Mouse (Mus musculus) heart, postnatal 10 days (tissue): Measurements from ENCODE around the gene Pde3b. TPM values are rescaled to one million over a fixed set of nuclear protein-coding genes. Genes with fewer than 3 reads are reported as not detected.
A peak's percentile ranks its signal among the peaks of the same experiment; 100 is the strongest.
"Not testable (repeated sequence)": the region's sequence is repeated elsewhere in the genome, so short reads cannot be mapped to it uniquely, and the experiment has no call there.

Experiments used
- DNase-seq, 2 experiments: peaks; one replicate each; pipeline ENCODE4 v3.0.0; 2021
- intact Hi-C: fragments of 180-260 bp; cut with DNase I; formaldehyde crosslinking; loops from one replicate; pipeline ENCODE4 v1.15.1; 2025
- total RNA-seq, 2 experiments: library from RNA; stranded (reverse); gene quantifications; 2 replicates each; pipeline ENCODE4 v1.2.3; 2021

Gene Pde3b
- total RNA-seq, 2 experiments from 2014 or later: 9.1 to 13.9 TPM

GRCm38 (mm10) chr7:114477884-114478283 lies 62.8 kb downstream of the Pde3b start:
- DNase-seq: no peak
- intact Hi-C loops: no loop called here

DNA sequence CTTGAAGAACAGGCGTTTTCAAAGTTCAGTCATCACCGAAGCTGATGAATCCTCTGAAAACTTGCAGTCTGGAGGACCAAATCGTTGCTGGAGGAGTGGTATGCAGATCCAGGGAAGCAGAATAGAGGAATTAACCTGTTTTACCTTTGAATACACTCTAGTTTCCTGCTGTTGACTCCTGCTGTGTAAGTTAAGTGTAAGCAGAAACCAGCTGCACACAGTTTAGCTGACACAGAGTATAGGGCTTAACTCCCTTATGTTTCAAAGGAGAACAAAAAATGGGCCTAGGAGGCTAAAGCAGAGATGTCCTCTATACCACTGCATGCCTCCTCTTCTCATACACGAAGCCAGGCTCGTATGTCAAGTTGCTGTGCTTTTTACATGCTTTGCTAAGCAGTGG lies 63.8 kb downstream of the Pde3b start:
- intact Hi-C loops: no loop called here
- no peak for DNase-seq

DNA sequence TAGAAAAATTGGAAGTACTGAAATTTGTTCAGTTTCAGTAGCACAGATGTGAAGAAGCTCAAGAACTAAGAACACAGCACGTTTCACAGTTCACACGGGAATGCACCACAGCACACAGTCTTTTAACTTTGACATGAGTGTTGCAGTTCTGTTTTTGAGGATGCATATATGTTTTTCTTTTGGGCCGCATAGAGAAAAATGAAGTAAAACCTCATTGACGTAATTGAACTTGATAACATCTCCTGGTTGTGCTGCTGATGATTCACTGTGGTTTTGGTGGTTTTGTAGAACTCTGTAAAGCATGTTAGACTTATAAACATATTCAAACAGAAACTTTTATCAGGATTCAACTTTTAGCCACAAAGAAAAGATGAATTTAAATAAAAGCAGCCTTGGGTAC lies 64.7 kb downstream of the Pde3b start:
- intact Hi-C loops: no loop called here
- DNase-seq: no peak

DNA sequence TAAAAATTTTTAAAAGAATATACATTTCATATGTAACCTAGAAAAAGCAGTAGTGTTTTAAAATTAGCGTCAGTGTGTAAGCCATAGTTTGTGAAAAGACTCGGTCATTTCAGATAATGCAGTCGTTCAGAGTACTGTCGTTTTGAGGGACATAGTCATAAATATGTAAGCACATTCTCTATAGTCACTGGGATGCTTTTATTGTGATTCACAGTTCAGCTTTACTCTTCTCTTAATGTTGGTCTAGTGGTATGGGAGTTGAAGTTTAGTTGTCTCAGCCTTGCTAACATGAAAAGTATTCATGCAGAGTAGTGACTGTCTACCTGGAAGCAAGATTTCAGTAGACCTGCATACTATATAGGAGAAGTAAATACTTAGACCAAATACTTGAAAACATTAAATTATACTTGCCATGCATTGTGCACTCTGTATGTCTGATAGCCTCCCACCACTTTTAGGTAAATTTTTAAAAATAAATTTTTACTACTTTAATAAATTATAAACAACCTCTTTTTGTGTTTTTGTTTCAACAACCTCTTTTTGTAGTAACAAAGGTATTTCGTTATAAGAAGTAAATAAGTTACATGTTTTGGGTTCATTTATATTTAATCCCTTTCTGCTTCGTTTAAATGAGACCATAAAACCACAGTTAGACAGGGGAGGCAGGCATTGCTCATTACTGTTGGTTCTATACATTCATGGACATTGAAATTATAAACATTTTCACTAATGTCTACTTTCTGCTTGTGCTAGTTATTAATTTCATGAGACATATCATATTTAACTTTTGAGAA lies 65.3 kb downstream of the Pde3b start:
- intact Hi-C loops: no loop called here
- no peak for DNase-seq

DNA sequence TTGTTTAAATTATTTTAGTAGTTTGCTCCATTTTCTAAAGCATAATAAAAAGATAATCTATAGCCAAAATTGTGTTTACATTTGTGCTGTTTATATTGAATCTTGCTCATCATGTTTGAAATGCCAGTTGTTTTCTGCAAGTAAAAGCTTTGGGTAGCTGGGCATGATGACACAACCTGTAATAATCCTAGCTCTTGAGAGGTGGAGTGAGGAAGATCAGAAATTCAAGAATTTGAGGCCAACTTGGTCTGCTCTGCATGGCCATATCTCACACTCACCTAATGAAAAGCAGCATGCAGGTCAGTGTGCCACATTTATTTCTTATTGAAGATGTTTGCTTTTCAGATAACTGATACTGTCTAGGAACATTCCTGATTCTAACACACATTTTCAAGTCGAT lies 65.9 kb downstream of the Pde3b start:
- intact Hi-C loops: no loop called here
- DNase-seq: no peak

DNA sequence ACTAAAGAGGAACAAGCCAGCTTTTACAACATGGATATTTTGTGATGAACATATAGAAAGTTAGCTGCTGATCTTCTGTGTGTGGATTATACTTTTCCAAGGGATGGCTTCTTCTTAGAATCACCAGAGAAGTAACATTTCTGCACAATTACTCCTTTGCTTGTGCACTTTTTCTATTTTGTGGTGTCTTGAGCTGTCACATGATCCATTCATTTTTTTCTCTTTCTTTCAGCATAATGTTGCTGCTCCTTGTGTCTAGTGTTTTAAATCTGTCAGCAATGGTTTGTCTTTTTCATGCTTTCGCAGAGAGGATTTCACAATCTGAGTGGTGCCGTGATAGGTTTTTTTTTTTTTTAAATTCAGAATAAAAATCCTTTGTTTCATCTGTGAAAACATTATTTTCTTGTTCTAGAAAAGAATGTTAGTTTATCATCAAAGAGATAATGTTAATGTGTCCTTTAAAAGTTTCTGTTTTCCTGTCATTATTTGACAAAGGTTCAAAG lies 66.4 kb downstream of the Pde3b start:
- intact Hi-C loops: no loop called here
- no peak for DNase-seq

- no peak for DNase-seq
- intact Hi-C loops: no loop called here
These were observed 77.5 kb downstream of the Pde3b start for GRCm38 (mm10) chr7:114492540-114492939.

- intact Hi-C loops: no loop called here
- no peak for DNase-seq
These were observed 79.0 kb downstream of the Pde3b start for GRCm38 (mm10) chr7:114494033-114494432.

- intact Hi-C loops: loop anchor here (2.0 to 5.0 kb wide), 5 partner anchors 136 to 318 kb away; partner anchors contain the start of genes Calcb and Psma1
- DNase-seq: no peak
These were observed 84.2 kb downstream of the Pde3b start for GRCm38 (mm10) chr7:114499293-114499692.

DNA sequence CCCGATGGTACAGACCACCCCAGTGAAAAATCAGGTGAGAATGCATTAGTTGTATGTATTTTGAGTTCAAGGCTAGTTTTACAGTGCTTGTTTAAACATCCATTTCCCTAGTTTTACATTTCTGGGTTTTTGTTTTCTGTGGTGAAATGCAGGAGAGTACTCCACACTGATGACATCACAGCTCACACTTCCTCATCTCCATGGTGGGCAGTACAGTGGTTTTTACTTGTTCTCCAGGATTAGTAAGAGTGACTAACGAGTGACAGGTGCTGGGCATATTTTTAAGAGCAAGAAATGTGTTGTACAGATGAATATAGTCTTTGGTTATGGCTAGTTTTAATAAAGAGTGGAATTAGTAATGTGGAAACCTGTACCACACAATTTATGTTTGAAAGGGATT lies 93.8 kb downstream of the Pde3b start:
- intact Hi-C loops: no loop called here
- no peak for DNase-seq

DNA sequence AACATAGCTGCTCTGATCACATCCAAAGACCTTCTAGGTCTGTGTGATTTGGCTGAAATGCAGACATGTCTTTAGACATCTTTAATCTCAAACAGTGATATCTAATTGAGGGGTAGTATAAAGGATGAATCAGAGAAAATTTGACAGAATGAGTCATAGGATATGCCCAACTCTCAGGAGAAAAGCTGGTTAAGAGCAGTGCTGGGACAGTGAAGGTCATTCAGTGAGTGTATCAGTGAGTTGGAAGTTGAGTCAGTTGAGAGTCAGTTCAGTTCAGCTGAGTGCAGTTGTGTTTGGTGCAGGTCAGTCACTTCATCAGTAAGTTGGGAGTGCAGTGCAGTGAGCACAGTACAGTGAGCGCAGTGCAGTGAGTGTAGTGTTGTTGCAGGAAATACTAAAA lies 105.0 kb downstream of the Pde3b start:
- no peak for DNase-seq
- intact Hi-C loops: no loop called here

DNA sequence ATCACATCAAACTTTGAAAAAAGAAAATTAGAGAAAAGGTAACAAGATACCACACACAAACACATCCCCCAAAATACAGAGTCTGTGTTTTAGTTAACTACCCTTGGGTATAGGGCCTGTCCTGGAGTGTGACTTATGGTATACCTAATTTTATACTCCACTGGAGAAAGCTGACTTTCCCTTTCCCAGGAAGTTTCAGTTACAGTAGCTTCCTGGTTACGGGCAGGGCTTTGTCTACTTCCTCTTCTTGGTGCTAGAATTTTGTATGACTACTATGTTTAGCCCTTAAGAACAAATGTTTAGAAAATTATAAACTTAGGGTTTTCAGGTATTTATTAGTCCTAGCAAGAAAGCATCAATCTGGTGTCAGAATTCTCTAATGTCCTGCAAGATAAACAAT lies 111.2 kb downstream of the Pde3b start:
- intact Hi-C loops: no loop called here
- DNase-seq: no peak

DNA sequence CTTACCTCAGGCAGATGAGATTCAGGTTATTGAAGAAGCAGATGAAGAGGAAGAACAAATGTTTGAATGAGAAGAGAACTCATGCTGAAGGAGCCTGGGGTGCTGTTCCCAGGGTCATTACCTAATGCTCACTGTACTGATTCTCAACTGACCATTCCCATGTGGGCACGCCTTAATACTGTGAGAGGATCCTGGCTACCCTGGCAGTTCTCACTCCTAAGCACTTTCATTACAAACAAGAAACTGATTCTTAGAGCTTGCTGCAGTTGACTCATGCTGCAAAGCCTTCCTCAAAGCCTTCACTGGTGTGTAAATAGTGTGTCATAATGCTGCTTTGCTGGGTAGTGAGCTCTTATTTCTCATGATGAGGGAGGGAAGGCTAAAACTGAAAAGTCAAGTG lies 121.1 kb downstream of the Pde3b start:
- intact Hi-C loops: no loop called here
- no peak for DNase-seq

DNA sequence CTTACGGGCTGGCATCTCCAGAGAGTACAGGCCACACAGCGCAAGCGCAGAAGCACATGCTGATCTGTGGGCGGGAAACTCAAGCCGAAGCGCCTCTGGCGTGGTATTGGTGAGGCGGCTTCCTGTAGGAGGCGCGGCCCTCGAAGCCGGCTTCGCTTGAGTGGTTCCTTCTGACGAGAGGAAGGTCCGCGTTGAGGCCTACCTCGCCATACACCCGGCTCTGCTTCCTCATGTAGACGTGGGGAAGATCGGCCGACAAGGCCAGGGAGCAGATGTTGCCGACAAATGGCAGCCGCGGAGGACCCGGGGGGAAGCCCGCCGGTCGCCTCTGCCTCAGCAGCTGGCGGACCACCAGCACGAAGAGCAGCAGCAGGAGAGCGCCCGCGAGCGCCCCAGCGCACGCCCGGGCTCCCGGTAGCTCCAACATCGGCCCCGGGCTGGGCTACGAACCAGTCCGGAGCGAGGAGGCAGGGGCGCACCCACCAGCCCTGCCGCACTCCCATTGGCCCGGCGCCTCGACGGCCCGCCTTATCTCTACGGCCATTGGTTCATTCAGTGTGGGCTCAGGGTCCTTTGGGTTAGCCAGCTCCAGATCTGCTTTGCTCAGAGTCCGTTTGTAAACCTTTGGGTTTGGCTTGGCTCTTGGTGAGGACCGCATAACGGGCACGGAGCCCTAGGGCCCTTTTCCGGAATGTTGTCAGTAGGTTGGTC lies 147.6 kb downstream of the Pde3b start, which contains the start of gene Cyp2r1:
TSS of gene Cyp2r1 (minus strand) at position 442 of the 711 bp plus-strand sequence.
- peak; percentile 93 to 94 for DNase-seq
- intact Hi-C loops: loop anchor here (10.0 kb wide), 1 partner anchor 278 kb away; no protein-coding TSS in a partner anchor

GRCm38 (mm10) chr7:114573866-114574265 lies 158.8 kb downstream of the Pde3b start:
- intact Hi-C loops, DNase-seq: not testable (repeated sequence)

GRCm38 (mm10) chr7:114576931-114577330 lies 161.8 kb downstream of the Pde3b start:
- intact Hi-C loops: no loop called here
- DNase-seq: no peak

- intact Hi-C loops: no loop called here
- no peak for DNase-seq
These were observed 162.6 kb downstream of the Pde3b start for GRCm38 (mm10) chr7:114577665-114578064.

DNA sequence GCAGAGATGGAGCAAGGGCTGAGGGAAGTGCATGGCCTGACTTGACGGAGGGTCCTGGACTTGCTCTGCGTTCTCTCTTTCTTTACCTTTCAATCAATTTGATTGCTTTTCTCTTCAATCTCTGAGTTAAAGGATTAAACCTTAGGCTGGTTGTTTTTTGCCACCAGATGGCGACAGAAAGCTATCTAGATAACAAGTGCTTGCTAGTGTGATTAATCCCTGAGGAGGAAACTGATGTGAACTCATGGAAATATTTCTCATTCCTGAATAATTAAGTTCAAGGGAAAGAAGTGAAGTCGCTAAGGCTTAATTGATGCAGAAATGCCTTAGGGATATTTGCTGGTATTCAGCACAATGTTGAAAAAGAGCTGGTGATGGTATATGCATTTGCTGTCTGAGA lies 165.3 kb downstream of the Pde3b start:
- intact Hi-C loops: loop anchor here (1.0 to 2.0 kb wide), 4 partner anchors 55 to 237 kb away; partner anchors contain the start of gene Calcb
- peak; percentile 55 to 75 for DNase-seq

DNA sequence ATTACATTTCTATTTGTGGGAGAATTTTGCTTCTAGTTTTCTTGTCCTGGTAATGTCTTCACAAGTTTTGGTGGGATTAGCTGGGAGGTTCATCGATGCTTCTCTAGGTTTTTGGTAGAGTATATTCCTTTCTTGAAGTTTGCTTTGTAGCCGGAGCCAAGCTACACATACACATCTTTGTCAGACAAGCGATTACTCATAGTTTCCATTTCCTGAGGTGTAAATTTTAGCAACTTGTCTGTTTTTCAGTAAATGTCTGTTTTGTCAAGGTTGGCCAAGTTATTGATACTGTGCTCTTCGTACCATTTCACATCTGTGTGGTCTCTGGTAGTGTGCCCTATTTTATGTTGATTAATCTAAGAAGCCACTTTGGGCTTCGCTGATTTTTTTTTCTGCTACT lies 166.1 kb downstream of the Pde3b start:
- intact Hi-C loops: loop anchor here (2.0 kb wide), 2 partner anchors 92 to 138 kb away; partner anchors contain the start of gene Calcb
- DNase-seq: no peak

DNA sequence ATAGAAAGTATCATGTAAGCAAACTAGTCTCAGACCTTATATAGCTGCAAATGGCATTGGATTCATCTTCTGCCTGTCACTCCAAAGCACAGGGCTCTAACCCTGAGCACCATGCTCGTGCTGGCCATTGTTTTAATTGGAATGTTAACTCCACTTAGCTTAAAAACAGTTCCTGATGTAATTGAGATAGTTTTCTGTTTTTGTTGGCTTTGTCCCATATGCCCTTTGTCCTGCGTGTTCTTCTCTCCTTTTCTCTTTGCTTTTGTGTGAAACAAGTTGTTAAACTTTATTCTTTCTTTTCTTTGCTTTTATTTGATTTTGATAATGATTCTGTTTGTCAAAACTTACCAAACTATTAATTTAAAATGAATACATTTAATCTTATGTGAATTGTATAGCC lies 167.4 kb downstream of the Pde3b start:
- intact Hi-C loops: no loop called here
- no peak for DNase-seq
